Mouse (Mus musculus) liver, embryonic 16.5 days (tissue): Measurements from ENCODE around the gene Haus7. TPM values are rescaled to one million over a fixed set of nuclear protein-coding genes. Genes with fewer than 3 reads are reported as not detected.

ENCODE experiments used
- ATAC-seq: fragments of 200-750 bp; cut with Nextera tagmentation; 2 replicates; pipeline ENCODE4 v1.8.0; 2017; ENCODE audit warnings: low read depth, mild to moderate bottlenecking, moderate number of reproducible peaks, moderate library complexity
- H3K27ac ChIP-seq: fragments of 300-500 bp; sonication (generic); 2 replicates; pipeline ENCODE4 v1.5.1; 2014; ENCODE audit warnings: mild to moderate bottlenecking, low read length
- H3K27me3 ChIP-seq: fragments of 300-500 bp; sonication (generic); 2 replicates; pipeline ENCODE4 v1.6.1; 2014; ENCODE audit warnings: low read depth, low read length, mixed read lengths; ENCODE audit not compliant: control insufficient read depth, insufficient read depth
- H3K36me3 ChIP-seq: fragments of 300-500 bp; sonication (generic); 2 replicates; pipeline ENCODE4 v1.6.1; 2014; ENCODE audit warnings: mild to moderate bottlenecking; ENCODE audit not compliant: control insufficient read depth, insufficient read depth
- H3K4me1 ChIP-seq: fragments of 300-500 bp; sonication (generic); 2 replicates; pipeline ENCODE4 v1.6.1; 2014; ENCODE audit warnings: low read depth, low read length, mixed read lengths; ENCODE audit not compliant: control insufficient read depth
- H3K4me2 ChIP-seq: fragments of 300-500 bp; sonication (generic); 2 replicates; pipeline ENCODE4 v1.6.1; 2014; ENCODE audit warnings: low read depth, low read length, mixed read lengths
- H3K4me3 ChIP-seq: fragments of 300-500 bp; sonication (generic); 2 replicates; pipeline ENCODE4 v1.5.1; 2014; ENCODE audit warnings: low read depth, mild to moderate bottlenecking, low read length
- H3K9ac ChIP-seq: fragments of 300-500 bp; sonication (generic); 2 replicates; pipeline ENCODE4 v1.6.1; 2014; ENCODE audit warnings: low read depth, low read length
- H3K9me3 ChIP-seq: fragments of 300-500 bp; sonication (generic); replicated peaks from 2 replicates; pipeline ENCODE4 v1.6.1; 2016; ENCODE audit warnings: low read length; ENCODE audit not compliant: control insufficient read depth
- WGBS: fragments of 180-500 bp; shearing (Covaris S2); extraction: QIAGEN DNeasy Blood & Tissue Kit; methylation state at CpG from one replicate; pipeline ENCODE4 v1.1.7; 2014; ENCODE audit not compliant: insufficient replicate concordance; 5-methylcytosine and 5-hydroxymethylcytosine counted together
- polyA plus RNA-seq: library from polyadenylated mRNA; unstranded; fragments of >200 nt; fragmentation: Nextera tagmentation; extraction: Ambion mirVana; gene quantifications from 2 replicates; pipeline ENCODE4 v1.2.1, GENCODE M21; 2015

The Haus7 gene
- polyA plus RNA-seq, 1 experiment from 2014 or later, result 34.8 TPM

DNA sequence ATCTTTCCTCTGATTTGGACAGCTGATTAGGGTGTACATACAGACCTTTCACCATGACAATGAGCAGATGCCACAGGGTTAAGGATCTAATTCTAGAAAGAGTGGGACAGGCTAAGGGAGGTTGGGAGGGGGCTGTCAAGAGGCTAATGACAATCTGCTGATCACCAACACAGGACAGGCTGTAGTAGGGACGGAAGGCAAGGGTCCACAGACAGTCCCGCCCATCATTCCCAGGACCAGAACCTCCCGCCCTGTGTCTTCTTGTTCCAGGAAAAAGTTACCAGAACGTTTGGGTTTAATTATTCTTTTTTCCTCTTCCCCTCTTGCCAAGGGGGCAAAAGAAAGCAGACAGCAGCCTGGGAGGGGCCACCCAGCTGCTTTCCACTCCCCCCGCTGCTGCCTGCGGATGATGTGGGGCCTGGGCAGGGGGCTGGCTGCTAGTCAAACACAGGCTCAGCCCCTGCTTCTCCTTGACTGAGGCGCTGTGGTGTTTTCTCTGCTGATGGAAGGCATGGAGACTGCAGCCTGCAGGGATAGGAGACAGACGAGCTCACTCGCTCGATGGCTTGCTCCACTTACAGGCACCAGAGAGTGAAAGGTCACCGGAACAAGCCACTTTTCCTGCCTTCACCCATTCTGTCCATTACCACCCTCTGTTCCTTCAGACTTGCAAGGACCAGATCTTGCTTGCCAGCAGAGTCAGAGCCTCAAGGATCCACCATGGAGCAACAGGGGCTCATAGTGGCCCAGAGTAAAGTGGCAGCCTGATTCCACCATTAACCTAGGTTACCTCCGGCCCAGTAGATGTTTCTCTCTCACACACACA, 15.7 kb upstream of the Haus7 start:
- no peaks in the 10 kb centered on the region for H3K36me3 ChIP-seq
- H3K9me3 ChIP-seq, result no peaks in the 10 kb centered on the region
- H3K27ac ChIP-seq, result no peak overlapping the region
- WGBS, result 62% methylated on average over 12 of the region's 12 CpGs
- no peaks in the 10 kb centered on the region for H3K27me3 ChIP-seq
- H3K4me3 ChIP-seq, result no peak overlapping the region
- H3K4me2 ChIP-seq, result no peak overlapping the region
- no peak for ATAC-seq
- peaks cover 2% of the 10 kb centered on the region; the same call in 1 of the 2 replicates for H3K4me1 ChIP-seq
- no peak overlapping the region for H3K9ac ChIP-seq

DNA sequence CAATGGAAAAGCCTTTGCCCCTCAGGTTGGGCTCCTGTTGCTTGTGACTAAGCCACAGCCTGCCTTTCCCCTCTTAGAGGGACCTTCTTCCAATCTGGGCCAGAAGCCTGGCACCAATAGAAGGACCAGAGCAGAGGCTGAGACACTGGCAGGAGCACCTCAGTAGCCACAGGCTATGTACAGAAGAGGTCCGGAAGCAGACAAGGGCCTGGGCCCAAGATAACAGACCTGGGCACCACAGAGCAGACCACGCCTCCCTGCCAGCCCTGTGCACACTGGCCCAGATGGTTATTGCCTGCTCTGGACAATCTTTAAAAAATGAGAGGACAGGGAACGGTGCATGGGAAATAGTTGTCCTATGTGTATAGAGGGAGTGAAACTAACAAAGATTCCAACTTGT, 12.9 kb upstream of the Haus7 start:
- peaks cover 2% of the 10 kb centered on the region; the same call in 1 of the 2 replicates for H3K4me1 ChIP-seq
- no peak overlapping the region for H3K4me3 ChIP-seq
- no peaks in the 10 kb centered on the region for H3K27me3 ChIP-seq
- H3K4me2 ChIP-seq, result no peak overlapping the region
- no peaks in the 10 kb centered on the region for H3K9me3 ChIP-seq
- no peak overlapping the region for H3K9ac ChIP-seq
- no peaks in the 10 kb centered on the region for H3K36me3 ChIP-seq
- no peak overlapping the region for H3K27ac ChIP-seq
- no peak for ATAC-seq
- WGBS, result 38% methylated on average over 3 of the region's 3 CpGs

DNA sequence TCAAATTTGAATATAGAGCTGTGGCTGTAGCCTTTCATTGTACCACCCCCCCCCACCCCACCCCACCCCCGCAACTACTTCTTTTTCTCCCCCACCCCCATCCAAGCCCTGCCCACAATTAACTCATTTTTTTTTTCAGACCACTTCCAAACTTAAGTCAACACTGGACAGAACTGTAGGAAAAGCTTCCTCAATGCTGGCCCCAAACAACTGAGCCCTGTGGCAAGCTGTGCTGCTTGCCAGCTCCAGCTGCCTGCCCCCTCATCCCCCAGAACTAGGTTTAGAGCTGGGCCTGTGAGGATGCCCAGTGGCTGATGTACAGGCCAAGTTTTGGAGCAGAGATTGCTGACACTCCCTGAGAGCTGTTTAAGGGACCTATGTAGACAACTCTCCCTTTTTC, 9.9 kb upstream of the Haus7 start:
- Histone ChIP-seq H3K27me3 (no peaks in the 10 kb centered on the region), H3K27ac (no peak overlapping the region), H3K4me1 (no peaks in the 10 kb centered on the region), H3K4me3 (no peak overlapping the region), H3K9ac (no peak overlapping the region), H3K36me3 (no peaks in the 10 kb centered on the region), H3K9me3 (no peaks in the 10 kb centered on the region), H3K4me2 (no peak overlapping the region)
- no peak for ATAC-seq
- 55% methylated on average over 1 of the region's 1 CpGs for WGBS

DNA sequence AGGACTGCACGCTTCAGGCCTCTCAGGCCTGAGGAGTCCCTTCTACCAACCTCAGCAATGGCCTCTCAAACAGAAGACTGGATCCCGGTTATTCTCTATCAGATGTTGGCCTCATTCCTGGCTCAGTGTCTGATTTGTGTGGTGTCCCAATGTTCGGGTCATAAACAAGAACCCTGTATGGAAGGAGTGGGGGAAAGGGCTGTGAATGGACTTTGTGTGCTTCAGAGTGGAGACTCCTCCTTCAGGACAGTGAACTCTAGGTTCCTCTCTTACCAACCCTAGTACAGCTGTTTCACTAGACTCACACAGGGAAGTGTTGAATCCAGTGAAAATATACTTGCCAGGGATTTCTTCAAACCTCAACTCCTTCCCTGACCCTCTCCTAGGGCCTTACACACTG, 9.5 kb upstream of the Haus7 start:
- no peak for ATAC-seq
- Histone ChIP-seq H3K4me3 (no peak overlapping the region), H3K27me3 (no peaks in the 10 kb centered on the region), H3K36me3 (no peaks in the 10 kb centered on the region), H3K9ac (no peak overlapping the region), H3K9me3 (no peaks in the 10 kb centered on the region), H3K4me2 (no peak overlapping the region), H3K27ac (no peak overlapping the region), H3K4me1 (no peaks in the 10 kb centered on the region)
- WGBS, result 54% methylated on average over 3 of the region's 3 CpGs

DNA sequence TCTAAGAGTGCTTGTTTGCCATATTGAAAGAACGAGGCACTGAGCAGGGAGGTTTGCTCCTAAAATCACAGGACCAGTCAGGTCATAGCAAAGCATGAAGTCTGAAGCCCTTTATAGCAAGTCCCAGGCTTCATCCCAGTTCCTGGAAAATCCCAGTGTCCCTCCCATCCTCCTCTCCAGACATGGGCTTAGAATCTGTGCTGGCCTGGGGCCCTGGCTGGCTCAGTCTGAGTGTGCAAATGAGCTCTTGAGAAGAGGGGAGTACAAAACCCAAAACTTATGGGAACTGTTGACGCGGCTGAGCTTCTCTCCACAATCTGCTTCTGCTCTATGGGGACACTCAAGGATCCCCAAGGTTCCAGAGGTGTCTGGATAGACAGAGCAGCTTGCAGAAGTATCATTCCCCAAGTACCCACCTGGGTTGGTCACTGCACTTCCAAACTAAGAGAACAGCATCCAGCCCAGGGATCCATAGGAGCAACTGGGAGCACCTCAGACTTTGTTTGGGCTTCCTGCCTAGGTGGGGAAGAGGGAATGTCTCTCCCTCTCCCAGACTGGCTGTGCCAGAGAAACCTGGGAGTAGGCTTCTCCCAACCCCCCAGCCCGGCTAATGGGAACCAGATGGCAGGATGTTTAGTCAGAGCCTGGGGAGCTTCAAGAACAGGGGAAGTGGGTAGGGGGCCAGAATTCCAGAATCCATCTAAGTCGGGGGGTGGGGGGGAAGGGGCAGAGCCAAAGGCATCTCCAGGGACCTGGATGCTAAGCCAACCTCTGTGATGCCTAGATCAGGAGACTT, 8.8 kb upstream of the Haus7 start:
- H3K4me2 ChIP-seq, result no peak overlapping the region
- 49% methylated on average over 5 of the region's 5 CpGs for WGBS
- ATAC-seq, result no peak
- H3K4me1 ChIP-seq, result no peaks in the 10 kb centered on the region
- no peaks in the 10 kb centered on the region for H3K9me3 ChIP-seq
- H3K36me3 ChIP-seq, result no peaks in the 10 kb centered on the region
- H3K27me3 ChIP-seq, result no peaks in the 10 kb centered on the region
- no peak overlapping the region for H3K9ac ChIP-seq
- H3K27ac ChIP-seq, result no peak overlapping the region
- no peak overlapping the region for H3K4me3 ChIP-seq

DNA sequence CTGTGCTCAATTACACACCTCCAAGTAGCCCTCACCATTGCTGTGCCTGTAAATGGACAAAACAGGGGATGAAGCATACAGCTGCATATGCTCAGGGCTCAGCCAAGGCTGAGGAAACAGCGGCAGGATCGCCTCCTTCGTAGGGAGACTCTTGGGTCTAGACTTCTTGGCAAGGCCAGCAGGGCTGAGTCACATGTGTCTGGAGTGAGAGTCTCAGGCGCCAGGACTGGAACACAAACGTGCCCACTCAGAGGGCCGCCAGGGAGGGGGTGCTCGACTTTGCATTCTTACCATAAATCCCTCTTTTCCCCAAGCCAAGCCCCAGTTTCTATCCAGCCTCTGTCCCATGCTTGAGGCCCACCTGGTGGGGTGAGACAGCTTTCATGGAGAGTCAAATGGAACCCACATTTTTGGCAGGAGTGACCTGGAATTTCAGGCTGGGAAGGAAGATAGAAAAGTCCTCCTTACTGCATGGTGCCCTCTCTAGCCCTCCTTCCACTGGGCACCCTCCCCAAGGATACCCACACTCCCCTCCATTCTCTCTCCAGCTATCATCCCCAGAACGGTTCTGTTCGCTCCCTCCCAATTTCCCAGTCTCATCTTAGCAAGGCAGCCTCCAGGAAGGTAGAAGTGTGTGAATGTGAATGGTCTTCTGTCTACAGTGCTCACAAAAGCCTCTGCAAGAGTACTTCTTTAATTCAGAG, 6.8 kb upstream of the Haus7 start:
- WGBS, result 60% methylated on average over 9 of the region's 9 CpGs
- Histone ChIP-seq H3K4me1 (no peaks in the 10 kb centered on the region), H3K9ac (no peak overlapping the region), H3K9me3 (no peaks in the 10 kb centered on the region), H3K27ac (no peak overlapping the region), H3K27me3 (no peaks in the 10 kb centered on the region), H3K36me3 (no peaks in the 10 kb centered on the region), H3K4me3 (no peak overlapping the region), H3K4me2 (no peak overlapping the region)
- no peak for ATAC-seq

DNA sequence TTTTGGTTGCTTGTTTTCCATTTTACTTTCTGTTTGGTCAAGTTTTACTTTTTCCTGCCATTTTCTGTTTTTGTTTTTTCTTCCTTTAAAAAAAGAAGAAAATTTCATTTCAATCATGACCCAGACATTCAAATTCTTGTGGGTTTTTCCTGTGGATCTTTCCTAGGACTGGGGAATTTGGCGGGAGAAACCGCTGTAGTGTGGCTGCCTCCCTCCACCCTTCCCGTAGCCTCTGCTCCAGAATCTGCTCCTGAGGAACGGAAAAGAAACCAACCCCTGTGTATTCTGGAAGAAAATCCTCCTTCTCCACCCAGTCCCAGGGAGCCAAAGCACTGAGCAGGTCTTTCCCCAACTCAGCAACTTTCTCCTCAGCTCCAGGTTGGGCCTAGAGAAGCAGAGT, 1.9 kb upstream of the Haus7 start:
- H3K27ac ChIP-seq, result no peak overlapping the region
- no peak overlapping the region for H3K4me3 ChIP-seq
- no peak for ATAC-seq

DNA sequence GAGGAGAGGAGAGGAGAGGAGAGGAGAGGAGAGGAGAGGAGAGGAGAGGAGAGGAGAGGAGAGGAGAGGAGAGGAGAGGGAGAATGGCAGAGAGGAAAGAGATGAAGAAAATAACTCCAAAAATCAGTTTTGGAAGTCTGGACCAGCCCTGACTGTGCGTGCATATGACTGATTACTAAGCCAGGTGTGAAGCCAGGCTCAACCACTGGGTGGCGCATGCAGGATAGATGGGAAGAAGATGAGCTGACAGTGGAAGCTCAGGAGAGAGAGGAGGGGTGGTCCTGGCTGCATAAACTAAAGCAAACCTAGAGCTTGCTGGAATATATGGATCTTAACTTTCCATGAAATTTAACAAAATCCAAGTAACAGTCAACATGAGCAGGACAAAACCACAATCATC, 6.9 kb downstream of the Haus7 start:
- Histone ChIP-seq H3K9me3 (no peaks in the 10 kb centered on the region), H3K4me2 (no peak overlapping the region), H3K36me3 (no peaks in the 10 kb centered on the region), H3K27ac (no peak overlapping the region), H3K27me3 (no peaks in the 10 kb centered on the region), H3K4me3 (no peak overlapping the region), H3K9ac (no peak overlapping the region), H3K4me1 (no peaks in the 10 kb centered on the region)
- no peak for ATAC-seq
- WGBS, result 19% methylated on average over 2 of the region's 2 CpGs

More for the DNA sequence above, 1.9 kb upstream of the Haus7 start:
- WGBS, result 64% methylated on average over 4 of the region's 4 CpGs
- no peaks in the 10 kb centered on the region for H3K9me3 ChIP-seq
- H3K4me2 ChIP-seq, result no peak overlapping the region
- H3K27me3 ChIP-seq, result no peaks in the 10 kb centered on the region
- H3K36me3 ChIP-seq, result no peaks in the 10 kb centered on the region
- no peaks in the 10 kb centered on the region for H3K4me1 ChIP-seq
- H3K9ac ChIP-seq, result no peak overlapping the region
